Mouse (Mus musculus) adrenal gland, adult 8-10 months (tissue): ENCODE data around the gene Cyp11a1. TPM values are rescaled to one million over a fixed set of nuclear protein-coding genes. Genes with fewer than 3 reads are reported as not detected.
A peak's percentile ranks its signal among the peaks of the same experiment; 100 is the strongest.

Experiments used
- DNase-seq: peaks from one replicate; pipeline ENCODE4 v3.0.0; 2022
- total RNA-seq, 4 experiments: library from RNA; stranded (reverse); gene quantifications; 2 replicates each; pipeline ENCODE4 v1.2.4; 2022

Cyp11a1 gene
- total RNA-seq, 4 experiments from 2014 or later: 7,138 to 8,839 (median 8,155) TPM

GRCm38 (mm10) chr9:57972776-57973439 lies 33.3 kb upstream of the Cyp11a1 start:
- DNase-seq: no peak

- DNase-seq: no peak
Observed at GRCm38 (mm10) chr9:57973440-57974066, 32.7 kb upstream of the Cyp11a1 start.

DNA sequence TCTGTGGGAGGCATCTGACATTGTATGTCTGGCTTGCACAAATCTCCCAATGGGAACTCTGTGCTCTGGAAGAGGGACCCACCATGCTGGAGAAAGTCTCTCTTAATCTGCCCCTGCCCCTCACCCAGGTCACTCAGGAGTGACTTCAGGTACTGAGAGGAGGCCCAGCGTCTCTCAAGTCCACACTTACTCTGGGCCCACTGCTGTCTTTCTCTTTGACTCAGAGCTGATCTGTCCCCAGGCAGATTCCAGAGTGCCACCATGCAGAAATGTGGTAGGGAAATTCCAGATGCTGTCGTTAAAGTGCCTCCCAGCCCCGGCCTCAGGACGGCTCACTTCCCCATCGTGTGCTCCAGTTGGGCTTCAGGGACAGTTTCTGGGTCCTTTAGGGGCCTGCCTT lies 32.0 kb upstream of the Cyp11a1 start:
- DNase-seq: no peak

DNA sequence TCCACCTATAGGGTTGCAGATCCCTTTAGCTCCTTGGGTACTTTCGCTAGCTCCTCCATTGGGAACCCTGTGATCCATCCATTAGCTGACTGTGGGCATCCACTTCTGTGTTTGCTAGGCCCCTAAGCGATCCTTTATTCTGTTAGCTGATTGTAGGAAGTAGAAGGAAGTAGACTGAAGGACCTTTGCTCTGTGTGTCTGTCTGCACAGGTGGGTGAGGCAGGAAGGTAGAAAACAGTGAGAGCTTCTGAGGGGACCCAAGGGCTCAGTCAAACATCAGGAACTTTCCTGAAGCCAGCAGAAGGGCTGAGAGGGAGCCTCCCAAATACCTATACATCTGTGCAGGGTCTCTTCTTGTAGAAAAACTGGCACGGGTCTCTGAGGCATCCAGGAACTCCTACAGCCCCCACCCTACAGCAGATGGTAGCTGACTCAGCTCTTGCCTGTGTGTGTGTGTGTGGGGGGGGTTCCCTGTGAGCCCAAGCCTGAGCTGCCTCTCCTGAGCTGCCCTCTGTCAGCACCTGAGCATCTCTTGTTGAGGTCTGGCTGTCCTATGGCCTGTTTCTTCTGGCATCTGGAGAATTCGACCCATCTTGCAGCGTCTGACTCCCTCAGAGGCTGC lies 30.9 kb upstream of the Cyp11a1 start:
- DNase-seq: no peak

DNA sequence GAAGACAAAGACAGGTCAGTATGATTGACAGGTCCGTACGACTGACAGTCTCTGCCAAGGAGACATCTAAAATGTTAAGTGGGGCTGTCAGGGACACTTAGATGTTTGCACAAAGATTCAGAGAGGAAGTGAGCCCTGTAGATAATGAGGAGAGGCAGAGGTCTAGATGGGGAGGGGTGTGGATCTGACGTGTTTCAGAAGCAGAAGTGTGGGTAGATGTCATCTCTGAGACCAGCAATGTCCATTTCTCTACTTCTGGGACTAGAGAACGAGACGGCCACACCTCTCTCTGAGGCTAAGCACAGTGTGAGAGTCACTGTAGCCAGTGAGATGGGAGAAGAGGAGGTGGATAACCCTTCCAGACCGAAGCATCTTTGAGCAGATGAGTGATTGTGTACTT lies 28.2 kb upstream of the Cyp11a1 start:
- no peak for DNase-seq

DNA sequence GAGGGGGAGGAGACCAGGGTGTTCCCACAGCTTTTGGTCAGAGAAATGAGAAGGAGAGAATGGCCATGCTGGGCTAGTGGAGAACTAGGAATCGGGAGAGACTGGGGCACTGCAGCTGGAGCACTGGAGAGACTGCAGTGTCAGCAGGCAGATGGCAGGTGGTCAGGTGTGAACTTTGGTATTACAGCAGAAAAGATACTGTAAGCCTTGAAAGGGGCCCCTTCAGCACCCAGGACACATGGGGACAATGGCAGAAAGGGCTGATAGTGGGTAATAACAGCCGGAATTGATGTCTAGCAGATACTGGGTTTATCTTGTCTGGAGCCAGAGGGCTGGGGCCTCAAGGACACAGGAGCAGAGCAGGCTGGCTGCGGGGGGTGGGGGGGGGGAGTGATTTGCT lies 27.4 kb upstream of the Cyp11a1 start:
- DNase-seq: no peak

GRCm38 (mm10) chr9:57980570-57980969 lies 25.6 kb upstream of the Cyp11a1 start:
- no peak for DNase-seq

GRCm38 (mm10) chr9:57985304-57985703 lies 20.9 kb upstream of the Cyp11a1 start:
- DNase-seq: no peak

DNA sequence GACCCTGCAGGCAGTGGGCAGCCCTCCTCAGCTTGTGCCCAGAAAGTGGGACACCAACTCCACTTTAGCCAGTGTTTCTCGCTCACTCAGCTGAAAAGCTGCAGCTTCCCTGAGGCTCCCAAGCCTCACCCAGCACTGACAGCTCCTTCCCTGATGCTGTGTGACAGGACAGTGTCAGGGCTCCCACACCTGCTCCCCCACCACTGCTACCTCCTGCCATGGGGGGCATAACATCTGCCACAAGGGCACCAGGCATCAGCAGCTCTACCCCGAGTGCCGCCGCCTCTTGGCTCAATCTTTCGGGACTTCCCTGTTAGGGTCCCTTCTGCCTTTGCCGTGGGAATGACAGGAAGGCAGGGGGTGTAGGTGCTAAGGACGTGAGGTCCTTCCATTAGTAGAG lies 19.9 kb upstream of the Cyp11a1 start:
- DNase-seq: no peak

DNA sequence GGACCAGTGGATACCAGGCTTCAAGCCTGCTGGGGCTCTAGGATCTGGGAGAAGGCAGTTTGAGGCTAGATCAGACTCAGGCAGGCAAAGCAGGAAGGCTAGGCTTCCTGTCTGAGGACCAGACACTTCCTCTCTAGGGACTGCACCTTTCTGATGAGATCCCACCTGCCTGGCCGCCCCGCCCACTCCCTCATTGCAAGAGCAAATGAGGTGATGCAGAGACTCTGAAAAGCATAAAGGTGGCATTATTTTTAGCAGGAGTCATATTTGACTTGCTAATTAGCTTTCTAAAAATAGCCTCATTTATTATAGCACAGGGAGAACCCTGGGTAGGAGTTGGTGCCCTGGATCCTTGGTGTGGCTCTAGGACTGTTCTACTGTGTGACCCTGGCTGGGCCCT lies 18.1 kb upstream of the Cyp11a1 start:
- DNase-seq: no peak

GRCm38 (mm10) chr9:57989309-57989708 lies 16.9 kb upstream of the Cyp11a1 start:
- no peak for DNase-seq

DNA sequence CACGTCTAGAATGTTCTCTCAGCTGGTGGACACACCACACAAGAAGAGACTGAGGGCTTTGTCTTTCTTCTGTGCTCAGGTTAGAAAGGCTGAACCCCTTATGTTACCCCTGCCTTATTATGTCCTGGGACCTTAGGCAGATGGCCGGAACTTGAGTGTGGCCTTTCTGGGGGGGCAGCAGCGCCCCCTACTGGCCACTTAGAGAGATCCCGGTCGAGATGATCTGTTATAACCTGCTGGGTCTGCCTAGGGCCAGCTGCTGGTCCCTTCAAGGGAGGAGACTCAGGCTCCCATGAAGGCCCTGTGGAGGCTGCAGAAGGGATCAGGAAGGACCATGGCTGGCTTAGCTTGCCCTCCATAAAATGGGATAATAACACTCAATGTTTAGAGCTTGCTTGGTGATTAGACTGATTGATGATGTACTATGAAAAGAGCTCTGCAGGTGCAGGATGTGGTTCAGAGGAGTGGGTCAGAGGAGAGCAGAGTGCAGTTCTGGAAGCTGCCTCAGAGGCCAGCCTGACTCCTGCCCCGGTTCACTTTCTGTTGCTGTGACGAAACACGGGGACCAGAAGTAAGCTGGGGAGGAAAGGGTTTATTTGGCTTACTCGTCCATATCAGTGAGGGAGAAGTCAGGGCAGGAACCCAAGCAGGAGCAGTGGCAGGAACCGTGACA lies 15.6 kb upstream of the Cyp11a1 start:
- DNase-seq: no peak

GRCm38 (mm10) chr9:57992060-57992459 lies 14.2 kb upstream of the Cyp11a1 start:
- DNase-seq: no peak

GRCm38 (mm10) chr9:57992781-57993591 lies 13.2 kb upstream of the Cyp11a1 start:
- DNase-seq: no peak

GRCm38 (mm10) chr9:57995282-57995681 lies 10.9 kb upstream of the Cyp11a1 start:
- DNase-seq: no peak

DNA sequence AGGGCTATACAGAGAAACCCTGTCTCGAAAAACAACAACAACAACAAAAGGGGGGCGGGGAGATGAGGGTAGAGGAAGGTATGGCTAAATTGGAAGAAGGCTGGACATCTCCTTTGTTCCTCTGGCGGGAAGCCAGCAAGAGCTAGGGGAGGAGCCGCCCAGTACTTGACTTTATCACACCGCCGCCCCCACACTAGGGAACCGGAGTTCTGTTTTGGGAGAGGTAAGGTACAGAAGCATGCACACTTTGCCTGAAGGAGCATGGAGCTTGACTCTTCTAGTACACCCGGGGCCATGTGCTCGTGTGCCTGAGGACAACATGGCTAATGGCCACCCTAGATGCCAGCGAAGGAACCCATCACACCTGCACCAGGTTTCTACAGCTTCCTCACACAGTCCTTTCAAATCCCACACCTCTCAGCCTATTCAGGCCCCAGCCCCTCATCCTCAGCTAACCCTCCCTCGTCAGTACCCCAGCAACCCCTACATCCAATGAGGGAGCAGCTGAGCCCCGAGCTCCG lies 8.6 kb upstream of the Cyp11a1 start:
- no peak for DNase-seq

DNA sequence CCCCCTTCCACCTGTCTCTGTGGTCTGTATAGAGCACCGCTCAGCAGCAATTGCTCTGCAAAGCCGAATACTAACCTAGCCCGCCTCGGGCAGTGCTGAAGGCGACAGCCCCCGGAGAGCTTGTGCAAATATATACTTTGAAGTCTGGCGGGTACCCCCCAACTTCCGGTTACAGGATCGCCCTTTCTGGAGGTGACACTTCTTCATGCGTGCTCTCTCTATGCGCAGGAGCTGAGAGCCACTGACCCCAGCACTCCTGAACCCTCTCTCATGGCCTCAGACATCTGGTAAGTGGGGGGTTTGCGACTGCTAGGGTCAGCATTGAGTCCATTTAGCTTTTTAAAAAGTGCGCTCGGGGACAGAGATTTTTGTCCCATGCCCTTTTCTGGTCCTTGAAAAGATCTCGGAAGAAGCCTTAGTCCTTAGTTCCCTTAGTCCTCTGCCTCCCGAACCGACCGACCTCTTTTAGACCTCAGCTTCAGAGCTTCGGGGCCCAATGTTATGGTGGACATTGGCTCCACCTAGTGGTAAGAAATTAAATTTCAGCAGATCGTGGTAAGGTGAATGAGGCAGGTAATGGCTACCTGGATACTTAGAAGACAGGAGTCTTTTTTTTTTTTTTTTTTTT lies 8.1 kb upstream of the Cyp11a1 start:
- no peak for DNase-seq

DNA sequence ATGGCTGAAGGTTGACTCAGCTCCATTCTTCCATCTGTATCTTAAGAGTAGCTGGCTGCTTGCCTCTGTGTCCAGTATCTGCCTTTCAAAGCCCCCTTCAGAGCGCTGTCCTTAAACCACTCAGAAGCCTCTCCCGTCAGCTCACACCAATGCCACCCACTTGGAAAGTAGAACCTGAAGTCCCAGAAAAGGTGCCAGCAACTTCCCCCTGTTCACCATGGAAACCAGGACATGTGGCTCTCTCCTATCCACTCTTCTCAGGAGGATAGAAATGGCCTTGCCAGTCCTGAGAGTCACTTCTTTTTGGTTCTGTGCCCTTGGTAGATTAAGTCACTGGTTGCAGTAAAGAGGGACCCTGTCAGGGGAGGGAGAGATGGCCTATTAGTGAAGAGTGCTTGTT lies 7.5 kb upstream of the Cyp11a1 start:
- no peak for DNase-seq

- no peak for DNase-seq
Observed at GRCm38 (mm10) chr9:57999676-58000075, 6.5 kb upstream of the Cyp11a1 start.

DNA sequence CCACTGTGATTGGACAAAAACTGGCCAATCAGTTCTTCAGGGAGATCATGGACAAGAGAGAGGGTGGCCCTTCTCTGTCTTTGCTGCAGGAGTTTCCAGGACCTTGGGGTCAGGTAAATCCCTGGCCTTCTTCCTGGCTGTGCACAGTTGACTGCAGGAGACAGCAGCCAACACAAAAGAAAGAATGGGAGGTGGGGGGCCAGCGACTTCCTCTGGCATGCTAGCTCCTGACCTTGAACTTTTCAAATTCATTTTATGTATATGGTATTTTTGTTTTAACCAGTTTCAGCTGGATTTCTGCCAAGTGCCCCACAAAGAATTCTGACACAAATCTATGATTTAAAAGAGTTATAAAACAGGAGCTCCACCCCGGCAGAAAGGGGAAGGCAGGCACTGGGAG lies 2.9 kb upstream of the Cyp11a1 start:
- peak; percentile 79 for DNase-seq

DNA sequence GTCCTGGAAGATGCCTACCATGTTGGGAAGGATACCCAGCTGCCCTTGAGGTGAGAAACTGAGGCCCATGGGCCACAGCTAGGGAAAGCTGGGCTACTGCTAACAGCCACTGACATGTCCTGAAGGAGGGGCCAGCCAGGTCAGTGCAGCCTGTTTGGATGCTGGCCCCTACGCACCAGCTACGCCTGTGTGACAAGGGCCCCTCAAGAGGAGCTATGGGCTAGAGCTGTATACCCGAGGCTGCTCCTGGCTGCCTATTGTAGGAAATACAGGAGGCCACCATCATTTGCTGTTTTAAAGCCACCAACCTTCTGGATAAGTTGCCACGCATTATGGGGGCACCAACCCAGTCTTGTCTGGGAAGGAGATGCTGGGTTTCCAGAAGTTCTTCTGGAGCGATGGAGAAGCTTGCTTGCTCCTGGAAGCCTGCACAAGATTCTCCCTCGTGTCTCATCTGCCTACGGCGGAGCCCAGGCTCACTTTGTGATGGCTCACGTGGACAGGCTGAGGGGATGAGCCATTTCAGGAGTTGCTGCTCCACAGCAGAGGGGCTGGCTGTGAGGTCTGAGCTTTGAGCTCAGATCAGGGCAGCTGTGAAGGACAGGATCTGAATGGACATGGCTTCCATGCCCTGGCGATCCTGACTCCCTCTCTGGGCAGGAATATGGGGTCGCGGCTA lies 2.3 kb downstream of the Cyp11a1 start:
- no peak for DNase-seq
